Mouse (Mus musculus): Measurements from ENCODE around the gene Msrb3.
A peak's percentile ranks its signal among the peaks of the same experiment; 100 is the strongest.

Msrb3 gene

DNA sequence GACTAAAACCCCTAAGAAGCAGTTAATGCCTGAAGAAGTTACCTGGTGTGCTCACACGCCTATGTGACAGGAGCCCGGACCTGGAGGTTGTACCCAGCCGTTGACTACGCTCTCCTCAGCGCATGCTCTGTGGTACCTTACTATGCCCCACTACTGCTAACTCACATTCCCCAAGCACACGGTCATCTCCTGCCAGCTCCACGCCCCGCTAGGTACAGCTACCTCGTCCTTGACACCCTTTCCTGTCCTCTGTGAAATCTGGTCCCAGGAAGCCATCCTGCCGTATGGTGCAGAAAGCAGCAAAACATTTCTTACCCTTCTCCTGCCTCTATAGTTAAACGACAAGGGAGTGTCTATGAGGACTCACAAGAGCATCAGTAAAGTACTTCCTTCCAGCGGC is 37.2 kb downstream of the Msrb3 start:
- DNase-seq (ENCODE audit: low spot score in 2 of 2) = no peak

DNA sequence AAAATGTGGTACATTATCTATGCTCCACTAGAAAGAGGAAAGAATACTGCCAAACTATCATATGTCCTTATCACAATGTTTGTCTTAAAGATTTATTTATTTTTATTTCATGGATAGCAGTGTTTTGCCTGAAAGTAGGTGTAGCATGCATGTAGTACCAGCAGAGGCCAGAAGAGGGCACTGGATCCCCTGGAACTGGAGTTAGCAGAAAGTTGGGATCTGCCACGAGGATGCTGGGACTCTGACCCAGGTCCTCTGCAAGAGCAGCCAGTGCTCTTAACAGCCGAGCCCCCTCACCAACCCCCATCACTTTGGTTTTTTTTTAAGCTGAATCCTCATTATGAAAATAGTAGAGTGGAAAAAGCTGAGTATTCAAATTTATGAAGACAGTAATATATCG is 37.7 kb downstream of the Msrb3 start:
- peak in 1 of 2 experiments; percentile 22 for DNase-seq (ENCODE audit: low spot score in 2 of 2)

DNA sequence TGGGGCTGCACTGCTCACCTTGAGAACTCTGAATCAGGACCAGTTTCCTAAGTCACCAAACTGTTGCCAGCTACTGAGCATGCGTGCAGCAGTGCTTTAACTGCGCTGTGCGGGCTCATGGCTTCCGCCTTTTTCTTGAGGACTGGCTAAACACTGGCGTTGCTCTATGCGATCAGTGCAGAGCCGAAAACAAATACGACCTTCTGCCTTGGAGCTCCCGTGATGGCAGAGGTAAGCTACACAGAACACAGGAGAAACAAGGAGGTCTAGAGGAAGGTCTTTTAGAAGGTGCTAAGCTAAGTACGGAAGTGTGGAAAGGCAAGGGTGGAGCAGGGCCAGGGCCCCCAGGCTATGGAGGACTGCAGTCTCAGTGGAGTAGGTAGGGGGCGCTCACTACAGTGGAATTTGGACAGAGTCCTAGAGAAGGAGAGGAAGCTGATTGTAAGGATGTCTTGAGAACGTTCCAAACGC is 41.3 kb downstream of the Msrb3 start:
- no peak for DNase-seq (ENCODE audit: low spot score in 2 of 2)

DNA sequence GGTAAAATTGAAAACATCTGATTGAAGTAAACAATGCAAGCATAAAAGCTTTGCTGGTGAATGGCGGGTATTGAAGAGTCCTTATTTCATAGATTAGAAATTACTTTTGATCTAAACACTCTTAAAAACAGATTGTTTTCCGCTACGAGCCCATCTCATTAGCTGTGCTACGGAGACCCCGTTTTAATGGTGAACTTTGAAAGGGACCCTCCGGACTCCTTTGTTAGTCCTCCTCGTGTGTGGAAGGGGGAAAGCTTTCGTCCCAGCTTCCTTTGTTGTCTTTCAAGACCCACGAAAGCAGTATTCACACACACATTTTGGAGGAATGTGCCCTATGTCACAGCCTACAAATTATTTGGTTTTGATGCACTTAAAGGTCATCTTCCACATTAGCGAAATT is 44.6 kb downstream of the Msrb3 start:
- DNase-seq (ENCODE audit: low spot score in 2 of 2) = no peak

DNA sequence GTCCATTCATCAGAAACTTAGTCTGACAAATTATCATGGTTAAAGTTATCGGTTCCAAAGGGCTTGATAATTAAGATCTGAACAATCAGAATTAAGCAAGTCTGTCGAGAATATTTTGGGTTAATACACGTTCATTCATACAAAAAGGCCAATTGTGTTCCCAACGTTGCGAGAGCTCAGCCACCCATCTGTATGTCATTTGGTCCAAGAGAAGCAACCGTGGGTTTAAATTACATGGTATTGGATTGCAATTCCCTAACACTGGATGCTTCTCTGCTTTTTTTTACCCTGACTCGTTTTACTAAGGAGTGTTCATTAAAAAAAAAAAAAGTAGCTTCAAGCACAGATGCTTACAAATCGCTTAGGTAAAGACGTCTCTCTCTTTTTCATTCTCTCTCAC is 45.1 kb downstream of the Msrb3 start:
- DNase-seq (ENCODE audit: low spot score in 2 of 2) = no peak

DNA sequence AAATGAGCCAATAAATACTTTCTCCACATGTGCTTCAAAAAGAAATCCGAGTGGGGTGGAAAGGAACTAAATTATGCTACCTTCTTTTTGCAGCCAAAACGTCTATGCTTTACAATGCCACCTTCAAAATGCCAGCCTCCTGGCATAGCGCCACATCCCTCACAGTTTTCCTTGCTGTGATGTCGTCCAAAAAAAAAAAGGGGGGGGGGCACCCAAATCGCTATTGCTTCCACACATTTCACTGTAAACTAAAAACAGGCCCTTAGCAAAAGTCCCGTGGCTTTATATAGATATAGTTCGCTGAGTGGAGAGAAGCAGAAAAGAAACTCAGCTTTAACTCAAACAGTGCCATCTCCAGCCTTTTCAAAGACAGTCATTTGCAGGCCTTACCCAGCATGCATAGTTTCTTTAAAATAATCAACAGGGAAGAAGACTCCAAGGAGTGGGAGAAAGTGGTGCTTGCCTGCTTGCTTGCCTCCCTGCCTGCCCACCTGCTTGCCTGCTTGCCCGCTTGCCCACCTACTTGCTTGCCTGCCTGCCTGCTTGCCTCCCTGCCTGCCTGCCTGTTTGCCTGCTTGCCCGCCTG is 47.6 kb downstream of the Msrb3 start:
- no peak for DNase-seq (ENCODE audit: low spot score in 2 of 2)

DNA sequence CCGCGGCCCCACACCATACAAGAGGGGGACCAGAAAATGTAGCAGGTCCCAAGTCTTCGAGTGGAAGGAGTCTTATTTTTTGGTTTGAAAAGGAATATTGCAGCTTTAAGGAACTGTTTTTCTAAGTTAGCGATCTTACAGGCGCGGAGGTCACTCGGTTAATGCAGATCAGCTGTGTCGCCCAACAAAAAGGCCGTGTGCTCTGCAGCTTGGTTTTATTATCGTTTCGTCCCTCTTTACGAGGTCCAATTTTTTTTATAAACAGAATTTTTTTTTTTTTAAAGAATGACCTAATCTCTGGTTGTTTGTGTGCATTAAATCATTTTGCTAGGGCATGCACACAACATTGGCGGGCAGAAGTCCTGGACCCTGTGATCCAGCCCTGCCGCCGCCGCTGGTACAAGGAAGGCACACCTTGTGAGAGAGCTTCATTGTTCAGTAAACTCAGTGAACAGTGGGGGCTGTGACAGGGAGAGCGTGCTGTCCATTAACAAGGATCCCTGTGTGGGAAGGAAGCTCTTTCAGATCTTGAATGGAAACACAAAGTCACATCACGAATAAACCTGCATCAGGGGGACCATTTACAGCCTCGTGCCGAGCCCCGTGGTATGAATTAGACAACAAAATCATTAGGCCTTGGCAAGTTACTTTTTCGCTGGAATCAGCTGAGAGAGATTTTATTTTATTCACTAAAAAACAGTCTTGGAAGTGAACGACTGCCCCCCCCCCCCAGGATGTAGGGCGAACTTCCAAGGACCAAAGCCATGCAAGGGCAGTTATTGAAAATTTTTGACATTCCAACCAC is 48.3 kb downstream of the Msrb3 start:
- DNase-seq (ENCODE audit: low spot score in 2 of 2) = no peak

DNA sequence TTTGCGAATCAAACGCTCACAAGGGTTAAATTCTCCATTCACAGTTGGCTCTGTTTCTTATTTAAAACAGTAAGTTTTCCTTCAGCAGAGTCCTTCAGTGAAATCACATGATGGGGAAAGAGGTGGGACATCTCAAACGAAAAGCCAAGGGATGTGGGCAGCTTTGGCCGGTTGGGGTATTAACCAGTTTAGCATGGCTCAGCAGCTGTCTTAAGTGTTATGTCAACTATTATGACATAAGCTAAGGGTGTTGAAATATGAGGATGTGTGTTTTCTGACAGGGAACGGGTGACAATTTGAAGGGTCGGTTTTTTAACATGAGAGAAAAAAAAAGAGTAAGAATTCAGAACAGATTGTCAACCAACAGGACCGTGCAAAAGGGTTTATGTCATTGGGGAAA is 50.2 kb downstream of the Msrb3 start:
- peak in 1 of 2 experiments; percentile 37 for DNase-seq (ENCODE audit: low spot score in 2 of 2)

DNA sequence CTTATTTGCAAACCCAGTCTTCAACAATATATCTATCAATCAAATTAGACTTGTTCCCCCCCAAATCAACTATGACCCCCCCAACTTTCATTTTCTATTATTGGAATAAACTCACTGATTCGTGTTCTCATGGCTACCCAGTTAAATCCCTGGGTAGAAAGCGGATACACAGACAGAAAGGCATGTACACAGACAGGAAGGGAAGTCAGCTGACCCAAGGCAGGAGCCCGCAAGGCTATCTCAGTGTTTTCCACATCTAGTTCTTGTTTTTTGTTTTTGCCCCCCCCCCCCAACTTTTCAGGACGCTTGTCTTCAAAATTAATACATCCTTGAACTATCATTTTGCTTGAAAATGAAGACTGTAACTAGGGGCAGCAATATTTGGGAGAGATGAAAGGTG is 51.1 kb downstream of the Msrb3 start:
- no peak for DNase-seq (ENCODE audit: low spot score in 2 of 2)

DNA sequence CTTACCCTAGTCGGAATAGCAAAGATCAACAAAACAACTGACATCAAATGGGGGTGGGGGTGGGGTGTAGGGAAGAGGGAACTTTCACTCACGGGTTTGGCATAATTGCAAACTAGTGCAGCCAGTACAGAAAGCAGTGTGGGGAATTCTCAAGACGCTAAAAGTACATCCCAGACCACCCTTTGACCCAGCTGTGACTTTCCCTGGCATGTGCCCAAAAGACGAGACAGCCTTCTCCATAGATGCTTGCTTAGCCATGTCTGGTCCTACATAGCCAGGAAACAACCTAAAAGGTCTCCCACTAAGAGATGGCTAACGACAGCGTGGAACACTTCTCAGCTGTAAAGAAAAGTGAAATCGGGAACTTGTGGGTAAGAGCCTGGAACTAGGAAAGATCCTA is 58.9 kb downstream of the Msrb3 start:
- DNase-seq (ENCODE audit: low spot score in 2 of 2) = no peak

DNA sequence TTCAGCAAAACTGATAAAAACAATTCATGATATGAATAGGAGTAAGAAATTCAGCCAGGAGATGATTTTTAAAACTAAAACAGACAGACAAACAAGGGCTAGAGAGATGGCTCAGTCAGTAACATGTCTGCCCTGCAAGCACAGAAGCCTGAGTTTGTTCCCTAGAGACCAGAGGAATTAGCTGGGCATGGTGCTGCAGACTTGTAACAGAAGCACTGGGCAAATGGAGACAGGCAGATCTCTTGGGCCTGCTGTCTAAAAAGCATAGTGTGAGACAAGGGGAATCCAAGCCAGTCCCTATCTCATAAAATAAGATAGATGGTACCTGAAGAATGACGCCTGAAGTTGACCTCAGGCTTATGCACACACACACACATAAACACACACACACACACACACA is 64.4 kb downstream of the Msrb3 start:
- DNase-seq (ENCODE audit: low spot score in 2 of 2) = no peak

DNA sequence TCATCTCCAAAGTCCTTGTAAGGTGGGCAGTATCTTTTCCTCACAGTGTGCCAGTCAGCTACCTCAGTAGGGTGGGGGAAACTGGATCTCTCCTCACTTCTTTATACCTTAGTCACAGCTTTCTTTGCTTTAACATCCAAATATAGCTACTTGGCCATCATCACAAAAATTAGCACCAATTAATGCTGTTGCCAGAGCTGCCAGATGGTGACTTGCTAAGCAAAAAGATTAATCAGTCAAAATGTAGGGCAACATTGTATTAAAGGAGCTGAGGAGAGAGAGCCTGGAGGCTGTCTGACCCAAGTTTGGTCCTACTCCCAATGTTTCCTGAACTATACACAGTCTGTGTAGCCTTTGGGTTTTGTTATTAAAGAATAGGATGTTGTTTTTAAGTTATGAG is 65.1 kb downstream of the Msrb3 start:
- no peak for DNase-seq (ENCODE audit: low spot score in 2 of 2)

DNA sequence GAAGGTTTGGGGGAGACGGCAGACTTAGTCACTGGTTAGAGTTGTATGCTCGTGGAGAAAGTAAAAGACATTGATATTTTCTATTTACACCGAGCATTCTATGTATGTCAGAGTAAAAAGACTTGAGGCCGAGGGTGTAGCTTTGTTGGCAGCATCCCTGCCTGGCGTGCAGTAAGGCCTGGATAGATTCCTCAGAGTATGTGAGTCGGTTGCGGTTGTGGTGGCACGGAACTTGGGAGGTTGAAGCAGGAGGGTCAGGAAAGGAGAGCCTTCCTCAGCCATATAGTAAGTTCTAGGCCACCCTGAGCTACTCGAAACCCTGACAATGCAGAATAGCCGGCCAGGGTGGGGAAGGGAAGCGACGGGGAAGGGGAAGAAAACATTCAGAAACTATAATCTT is 71.1 kb downstream of the Msrb3 start:
- no peak for DNase-seq (ENCODE audit: low spot score in 2 of 2)

DNA sequence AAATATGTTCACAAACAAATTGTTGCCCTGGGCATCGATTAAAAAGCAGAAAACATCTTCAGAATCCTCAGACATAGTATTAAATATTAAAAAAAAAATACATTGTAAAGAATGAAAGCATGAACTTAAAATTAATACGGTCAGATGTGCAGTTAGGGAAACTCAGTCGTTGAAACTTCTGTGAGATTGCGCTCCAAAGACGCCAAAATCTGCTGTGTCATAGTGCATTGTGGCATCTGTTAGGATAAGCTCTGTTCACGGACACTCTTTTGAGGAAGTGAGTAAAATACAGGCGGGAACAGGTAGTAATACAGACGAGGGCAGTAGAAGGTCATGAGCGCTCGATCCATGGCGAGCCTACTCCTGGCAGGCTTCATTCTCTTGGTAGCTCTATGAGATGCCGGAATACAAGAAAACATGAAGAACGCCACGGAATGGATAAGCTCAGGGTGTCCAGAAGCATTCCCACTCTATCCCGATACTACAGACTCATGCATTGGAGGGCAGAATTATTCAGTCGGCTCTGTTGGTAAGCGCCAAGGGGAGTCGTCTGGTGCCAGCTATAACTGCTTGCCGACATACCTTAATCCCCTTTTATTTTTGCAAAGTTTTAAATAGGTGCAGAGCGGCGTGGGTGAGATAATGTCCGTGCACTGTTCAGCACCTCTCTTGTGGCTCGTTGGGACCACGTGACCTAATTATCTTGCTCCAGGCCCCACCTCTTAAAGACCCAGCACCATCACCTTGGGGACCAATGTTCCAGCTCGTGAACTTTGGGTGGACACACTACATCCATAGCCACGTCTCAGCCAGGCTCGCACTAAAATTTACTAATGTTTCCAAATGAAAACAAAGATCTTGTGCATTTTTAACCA is 71.9 kb downstream of the Msrb3 start:
- DNase-seq (ENCODE audit: low spot score in 2 of 2) = no peak

DNA sequence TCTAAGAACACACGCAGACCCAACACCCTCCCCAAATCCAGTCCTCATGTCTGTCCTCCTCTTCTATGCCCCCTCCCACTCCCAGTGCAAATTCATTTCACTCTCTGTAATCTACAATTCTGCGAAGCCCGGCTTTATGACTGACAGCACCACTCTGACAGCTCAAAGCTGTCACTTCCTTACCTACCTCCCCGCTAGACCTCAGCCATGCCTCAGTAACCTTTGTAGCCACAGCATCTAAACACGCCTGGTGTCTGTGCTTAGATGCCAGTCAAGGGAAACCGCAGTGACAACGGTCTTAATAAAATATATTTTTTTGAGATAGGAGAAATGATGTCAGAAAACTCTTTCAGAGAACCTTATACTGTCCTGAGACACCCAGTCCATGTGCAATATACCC is 72.5 kb downstream of the Msrb3 start:
- DNase-seq (ENCODE audit: low spot score in 2 of 2) = no peak

DNA sequence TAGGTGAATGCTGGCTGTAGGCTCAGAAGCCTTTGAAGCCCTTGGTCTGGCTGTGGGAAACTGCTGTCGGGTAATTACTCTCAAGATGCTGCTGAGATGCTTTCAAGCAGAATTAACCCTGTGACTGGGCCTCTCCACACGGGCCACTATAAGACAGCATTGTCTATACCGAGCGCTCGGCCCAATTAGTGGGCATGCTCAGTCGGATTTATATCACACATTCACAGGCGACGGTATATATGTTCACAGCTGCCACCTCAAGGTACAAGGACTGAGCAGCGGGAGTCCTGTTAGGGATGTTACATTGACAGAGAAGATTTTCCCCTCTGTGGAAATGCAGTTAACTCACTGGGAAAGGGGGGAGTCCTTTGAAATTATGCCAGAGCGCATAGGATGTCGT is 73.3 kb downstream of the Msrb3 start:
- no peak for DNase-seq (ENCODE audit: low spot score in 2 of 2)

DNA sequence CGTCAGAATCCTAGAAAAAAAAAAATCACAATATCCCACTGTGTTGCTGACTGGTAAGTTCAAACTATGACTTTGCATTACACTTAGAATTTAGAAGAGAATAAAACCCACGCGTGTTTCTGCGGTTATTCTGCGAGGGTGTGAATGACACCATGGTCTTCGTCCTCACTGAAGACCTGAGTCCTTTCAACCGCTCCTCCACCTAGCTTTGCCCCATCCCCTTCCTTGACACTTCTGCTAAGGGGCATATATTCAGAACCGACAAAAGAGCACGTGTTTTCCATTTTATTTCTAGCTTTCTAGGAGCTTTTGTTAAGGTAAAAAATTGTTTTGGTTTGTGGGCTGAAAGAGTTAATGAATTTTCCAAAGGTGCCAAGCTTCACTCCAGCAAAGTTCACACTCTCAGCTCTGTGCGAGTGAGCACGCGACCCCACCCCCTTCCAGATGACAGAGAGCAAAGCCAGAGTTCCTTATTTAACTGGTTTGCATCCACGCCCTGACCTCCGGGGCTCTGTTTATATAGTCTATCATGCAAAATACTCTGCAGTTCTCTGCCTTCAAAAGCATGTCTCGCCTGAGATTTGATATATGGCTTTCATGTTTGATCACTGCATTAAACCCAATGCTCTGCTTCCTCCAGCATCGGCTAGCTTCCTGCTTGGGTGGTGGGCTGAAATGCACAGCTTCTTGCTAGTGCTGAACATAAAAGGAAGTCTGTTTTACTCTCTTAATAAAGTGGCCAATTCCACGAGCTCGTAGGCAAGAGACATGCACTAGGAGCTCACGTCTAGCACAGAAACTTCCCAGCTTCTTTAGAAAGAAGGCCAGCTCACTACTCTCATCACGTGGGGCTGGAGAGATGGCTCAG is 77.2 kb downstream of the Msrb3 start:
- DNase-seq (ENCODE audit: low spot score in 2 of 2) = no peak

DNA sequence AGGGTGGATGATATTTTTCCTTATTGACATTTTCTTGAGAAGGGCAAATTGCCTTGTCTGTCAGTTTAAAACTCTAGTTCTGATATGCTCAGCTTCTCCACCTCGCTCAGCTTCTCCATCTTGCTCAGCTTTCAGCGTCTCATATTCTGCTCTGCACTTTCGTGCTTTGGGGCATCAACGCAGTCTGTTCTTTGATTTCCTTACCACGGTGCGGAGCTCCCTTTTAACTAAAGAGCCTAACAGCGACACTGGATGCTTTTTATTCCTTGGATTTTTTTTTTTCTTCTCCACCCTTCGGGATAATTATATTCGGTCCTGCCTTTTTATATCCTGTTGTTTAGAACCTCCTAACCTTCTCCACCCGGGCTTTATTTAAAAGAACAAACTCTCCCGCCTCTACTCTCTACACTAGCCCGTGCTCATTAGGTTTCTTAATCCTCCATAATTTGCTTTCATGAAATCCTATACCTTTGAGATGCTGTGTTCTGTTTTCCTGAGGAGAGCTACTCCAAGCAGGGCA is 78.1 kb downstream of the Msrb3 start:
- no peak for DNase-seq (ENCODE audit: low spot score in 2 of 2)

DNA sequence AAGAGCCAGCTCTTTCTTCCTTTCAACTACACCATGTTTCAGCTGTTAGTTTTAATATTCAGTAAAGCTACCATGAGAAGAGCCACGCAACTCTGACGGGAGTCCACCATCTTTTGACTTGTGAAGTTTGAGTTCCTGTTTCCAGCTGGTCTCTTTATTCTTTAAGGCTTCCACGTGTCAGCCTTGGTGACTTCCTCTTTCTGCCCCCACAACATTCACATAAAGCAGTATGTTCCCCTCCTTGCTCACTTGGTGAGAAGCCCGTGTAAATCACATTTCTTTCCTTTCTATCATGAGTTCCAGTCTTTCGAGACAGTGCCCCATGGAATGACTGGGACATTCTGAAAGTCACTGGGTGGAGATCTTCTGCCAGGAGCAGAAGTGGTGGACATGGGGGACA is 83.6 kb downstream of the Msrb3 start:
- no peak for DNase-seq (ENCODE audit: low spot score in 2 of 2)

DNA sequence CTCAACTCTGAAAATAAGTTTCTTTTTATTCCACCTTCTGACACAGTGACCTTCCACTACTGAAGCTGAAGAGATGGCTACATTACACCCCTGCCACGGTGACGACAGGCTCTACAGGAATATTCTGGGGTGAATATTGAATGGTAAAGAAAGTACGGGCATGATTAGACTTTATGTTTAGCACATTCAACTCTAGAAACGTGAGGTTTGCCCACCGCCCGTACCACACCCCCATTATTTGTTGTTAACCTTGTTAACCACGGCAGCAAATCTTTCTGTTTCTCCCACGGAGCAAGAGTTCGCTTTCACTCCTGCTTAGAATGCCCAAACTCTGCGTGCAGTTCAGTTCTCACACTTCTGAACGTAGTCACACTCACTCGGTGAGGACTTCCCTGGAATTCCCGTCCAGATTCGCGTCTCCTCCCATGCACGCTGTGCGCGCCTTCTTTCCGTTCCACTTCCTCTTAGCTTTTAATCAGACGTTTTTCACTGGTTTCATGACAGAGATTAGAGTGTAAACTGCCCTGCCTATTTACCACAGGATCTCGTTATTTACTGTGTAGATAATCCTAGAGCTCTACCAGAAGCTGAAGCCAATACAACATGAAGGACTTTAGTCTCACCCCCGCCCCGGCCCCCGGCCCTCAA is 87.0 kb downstream of the Msrb3 start:
- no peak for DNase-seq (ENCODE audit: low spot score in 2 of 2)

Data from spleen, postnatal 4 days (tissue).